In genomic region chr17:32207586-32208245, GRCm38 (mm10) we compare ENCODE assay signal across 8 mouse cellular contexts. TPM values are rescaled to one million over a fixed set of nuclear protein-coding genes. Genes with fewer than 3 reads are reported as not detected.
DNase-seq lines count a peak whose midpoint lies in the region; ATAC-seq and TF ChIP-seq lines count a peak whose summit lies in the region.

No protein-coding gene starts in this region.

- no peaks in the 10 kb centered on the region for H3K9me3 ChIP-seq in intestine, embryonic 14.5 days (ENCODE audit: control insufficient read depth, low read length)
- no peaks in the 10 kb centered on the region for H3K9me3 ChIP-seq in intestine, postnatal 0 days (ENCODE audit: control insufficient read depth)
- H3K9me3 ChIP-seq in kidney, embryonic 14.5 days (ENCODE audit: control insufficient read depth, low read length) = no peaks in the 10 kb centered on the region
- no peaks in the 10 kb centered on the region for H3K9me3 ChIP-seq in neural tube, embryonic 15.5 days (replicated peaks)
- H3K9me3 ChIP-seq in forebrain, embryonic 11.5 days (ENCODE audit: control insufficient read depth, low read length) = no peaks in the 10 kb centered on the region

- ATAC-seq in intestine, embryonic 14.5 days (replicated peaks; ENCODE audit: low FRiP score, low TSS enrichment, low read depth) = no peak
- no peak for ATAC-seq in intestine, postnatal 0 days
- ATAC-seq in kidney, embryonic 14.5 days (ENCODE audit: low FRiP score, low TSS enrichment) = no peak
- no peak for ATAC-seq in neural tube, embryonic 15.5 days (ENCODE audit: low FRiP score)
- no peak for ATAC-seq in forebrain, embryonic 11.5 days (replicated peaks; ENCODE audit: low FRiP score)

- H3K4me1 ChIP-seq in intestine, embryonic 14.5 days (replicated peaks; ENCODE audit: control insufficient read depth, insufficient read depth, low read length) = 0 out of 2 replicates have a peak, but pooled peaks cover 3% of the 10 kb centered on the region
- H3K4me1 ChIP-seq in intestine, postnatal 0 days (replicated peaks; ENCODE audit: control insufficient read depth, insufficient read depth, low read length) = no peaks in the 10 kb centered on the region
- 0 out of 2 replicates have a peak, but pooled peaks cover 3% of the 10 kb centered on the region for H3K4me1 ChIP-seq in kidney, embryonic 14.5 days (ENCODE audit: control insufficient read depth, insufficient read depth, low read length)
- 0 out of 2 replicates have a peak, but pooled peaks cover 3% of the 10 kb centered on the region for H3K4me1 ChIP-seq in neural tube, embryonic 15.5 days
- H3K4me1 ChIP-seq in forebrain, embryonic 11.5 days (replicated peaks; ENCODE audit: control insufficient read depth, insufficient read depth, low read length) = no peaks in the 10 kb centered on the region

- no peak overlapping the region for H3K4me3 ChIP-seq in intestine, embryonic 14.5 days (ENCODE audit: low read depth, low read length)
- H3K4me3 ChIP-seq in intestine, postnatal 0 days (ENCODE audit: low read depth, low read length) = no peak overlapping the region
- no peak overlapping the region for H3K4me3 ChIP-seq in kidney, embryonic 14.5 days (ENCODE audit: low read length)
- H3K4me3 ChIP-seq in neural tube, embryonic 15.5 days (replicated peaks) = no peak overlapping the region
- no peak overlapping the region for H3K4me3 ChIP-seq in forebrain, embryonic 11.5 days (ENCODE audit: low read depth, low read length)

- peak overlapping the region; percentile 54 for H3K27ac ChIP-seq in intestine, embryonic 14.5 days (ENCODE audit: low read depth)
- H3K27ac ChIP-seq in intestine, postnatal 0 days (ENCODE audit: low read depth, low read length) = no peak overlapping the region; the same call in 1 of the 2 replicates
- H3K27ac ChIP-seq in kidney, embryonic 14.5 days (ENCODE audit: low read depth, low read length) = 0 out of 2 replicates have a peak overlapping the region, but pooled peaks have one; percentile 24
- H3K27ac ChIP-seq in neural tube, embryonic 15.5 days (replicated peaks) = peak overlapping the region; percentile 28; the same call in 1 of the 2 replicates
- H3K27ac ChIP-seq in forebrain, embryonic 11.5 days (ENCODE audit: low read depth, low read length) = no peak overlapping the region

- 71% methylated on average over 5 of the region's 5 CpGs for WGBS in intestine, embryonic 14.5 days
- 66% methylated on average over 5 of the region's 5 CpGs for WGBS in intestine, postnatal 0 days
- WGBS in kidney, embryonic 14.5 days = 73% methylated on average over 5 of the region's 5 CpGs
- 83% methylated on average over 5 of the region's 5 CpGs for WGBS in neural tube, embryonic 15.5 days
- 83% methylated on average over 5 of the region's 5 CpGs for WGBS in forebrain, embryonic 11.5 days

- DNase-seq in intestine, embryonic 14.5 days (ENCODE audit: low spot score) = no peak
- DNase-seq in gonadal fat pad, adult 2 months (ENCODE audit: low read depth) = peak; percentile 54
- DNase-seq in MN1 (ENCODE audit: low spot score) = no peak
- DNase-seq in yolk sac, embryonic 10.5 days (ENCODE audit: low spot score) = no peak
- DNase-seq in forebrain, embryonic 11.5 days (ENCODE audit: low spot score) = no peak

- no peak for TF ChIP-seq CTCF in intestine, postnatal 0 days (IDR thresholded peaks at IDR 0.05; ENCODE audit: low read depth)

- H3K36me3 ChIP-seq in intestine, embryonic 14.5 days (ENCODE audit: control insufficient read depth, insufficient read depth, low read length) = peaks cover 96% of the 10 kb centered on the region
- H3K36me3 ChIP-seq in intestine, postnatal 0 days (ENCODE audit: control insufficient read depth, insufficient read depth) = peaks cover 92% of the 10 kb centered on the region
- peaks cover 98% of the 10 kb centered on the region for H3K36me3 ChIP-seq in kidney, embryonic 14.5 days (ENCODE audit: control insufficient read depth, insufficient read depth, low read length)
- H3K36me3 ChIP-seq in neural tube, embryonic 15.5 days = peaks cover 82% of the 10 kb centered on the region
- H3K36me3 ChIP-seq in forebrain, embryonic 11.5 days (ENCODE audit: control insufficient read depth, insufficient read depth, low read length) = peaks cover 17% of the 10 kb centered on the region; the same call in 1 of the 2 replicates

- no peak overlapping the region for H3K4me2 ChIP-seq in intestine, embryonic 14.5 days (ENCODE audit: low read length)
- H3K4me2 ChIP-seq in intestine, postnatal 0 days (replicated peaks; ENCODE audit: low read depth) = no peak overlapping the region
- H3K4me2 ChIP-seq in kidney, embryonic 14.5 days (replicated peaks; ENCODE audit: low read depth, low read length) = no peak overlapping the region
- no peak overlapping the region for H3K4me2 ChIP-seq in neural tube, embryonic 15.5 days
- no peak overlapping the region for H3K4me2 ChIP-seq in forebrain, embryonic 11.5 days (ENCODE audit: low read depth, low read length, severe bottlenecking)

- H3K9ac ChIP-seq in intestine, embryonic 14.5 days (ENCODE audit: low read length) = no peak overlapping the region
- H3K9ac ChIP-seq in intestine, postnatal 0 days (ENCODE audit: low read depth, low read length) = no peak overlapping the region
- H3K9ac ChIP-seq in kidney, embryonic 14.5 days (ENCODE audit: low read depth, low read length) = no peak overlapping the region
- no peak overlapping the region for H3K9ac ChIP-seq in neural tube, embryonic 15.5 days (replicated peaks)
- no peak overlapping the region for H3K9ac ChIP-seq in forebrain, embryonic 11.5 days (ENCODE audit: low read length)

- no peaks in the 10 kb centered on the region for H3K27me3 ChIP-seq in intestine, embryonic 14.5 days (replicated peaks; ENCODE audit: control insufficient read depth, insufficient read depth, low read length)
- H3K27me3 ChIP-seq in intestine, postnatal 0 days (replicated peaks; ENCODE audit: control insufficient read depth, insufficient read depth, low read length) = no peaks in the 10 kb centered on the region
- H3K27me3 ChIP-seq in kidney, embryonic 14.5 days (ENCODE audit: control insufficient read depth, insufficient read depth, low read length) = no peaks in the 10 kb centered on the region
- no peaks in the 10 kb centered on the region for H3K27me3 ChIP-seq in neural tube, embryonic 15.5 days (replicated peaks)
- H3K27me3 ChIP-seq in forebrain, embryonic 11.5 days (ENCODE audit: control insufficient read depth, insufficient read depth, low read length) = no peaks in the 10 kb centered on the region

RNA-seq across cellular contexts. Expression of gene Ephx3, which starts 18.4 kb away (rescaled TPM):
- polyA plus RNA-seq in intestine, embryonic 14.5 days (2014; fragmentation: Nextera tagmentation; extraction: Ambion mirVana) = not detected in 2 replicates
- not detected in 2 replicates for polyA plus RNA-seq in intestine, postnatal 0 days (2015; fragmentation: Nextera tagmentation; extraction: Ambion mirVana)
- 2.6 and 4.1 TPM in 2 replicates for polyA plus RNA-seq in gonadal fat pad, adult 2 months (2012; rRNA removed)
- 0.10 TPM in 1 of 2 replicates, not detected in the other for polyA plus RNA-seq in kidney, embryonic 14.5 days (2014; fragmentation: Nextera tagmentation; extraction: Ambion mirVana)
- polyA plus RNA-seq in neural tube, embryonic 15.5 days (2015; fragmentation: Nextera tagmentation; extraction: Ambion mirVana) = 0.24 and 0.60 TPM in 2 replicates
- polyA plus RNA-seq in forebrain, embryonic 11.5 days (2014; fragmentation: Nextera tagmentation; extraction: Ambion mirVana) = 0.13 and 0.23 TPM in 2 replicates

RNA-seq across cellular contexts. Expression of gene Notch3, which starts 41.1 kb away (rescaled TPM):
- polyA plus RNA-seq in intestine, embryonic 14.5 days (2014; fragmentation: Nextera tagmentation; extraction: Ambion mirVana) = 13.3 and 13.8 TPM in 2 replicates
- 2.0 and 2.3 TPM in 2 replicates for polyA plus RNA-seq in intestine, postnatal 0 days (2015; fragmentation: Nextera tagmentation; extraction: Ambion mirVana)
- polyA plus RNA-seq in gonadal fat pad, adult 2 months (2012; rRNA removed) = 41.3 and 41.7 TPM in 2 replicates
- 15.9 and 16.9 TPM in 2 replicates for polyA plus RNA-seq in kidney, embryonic 14.5 days (2014; fragmentation: Nextera tagmentation; extraction: Ambion mirVana)
- 6.1 and 9.2 TPM in 2 replicates for polyA plus RNA-seq in neural tube, embryonic 15.5 days (2015; fragmentation: Nextera tagmentation; extraction: Ambion mirVana)
- polyA plus RNA-seq in forebrain, embryonic 11.5 days (2014; fragmentation: Nextera tagmentation; extraction: Ambion mirVana) = 26.8 and 30.2 TPM in 2 replicates

Comparison
In these comparisons a context has a peak if more than half of its experiments do, and no peak if none do; other contexts are left out.
1. H3K27ac ChIP-seq: peak in intestine, embryonic 14.5 days (single experiment), kidney, embryonic 14.5 days (single experiment) and neural tube, embryonic 15.5 days (single experiment); none in intestine, postnatal 0 days (single experiment) and forebrain, embryonic 11.5 days (single experiment).